Mouse (Mus musculus) forebrain, embryonic 11.5 days (tissue): ENCODE results near the gene Igf2bp2. TPM values are rescaled to one million over a fixed set of nuclear protein-coding genes. Genes with fewer than 3 reads are reported as not detected.

Source experiments
- ATAC-seq: fragments of 200-750 bp; cut with Nextera tagmentation; replicated peaks from 2 replicates; pipeline ENCODE4 v1.8.0; 2017; ENCODE audit warnings: moderate TSS enrichment; ENCODE audit not compliant: low FRiP score
- DNase-seq: peaks from one replicate; pipeline ENCODE4 v3.0.0-alpha.2; 2017; ENCODE audit warnings: low spot score
- H3K27ac ChIP-seq: fragments of 300-500 bp; sonication (generic); 2 replicates; pipeline ENCODE4 v1.5.1; 2014; ENCODE audit warnings: low read depth, low read length
- H3K27me3 ChIP-seq: fragments of 300-500 bp; sonication (generic); 2 replicates; pipeline ENCODE4 v1.6.1; 2014; ENCODE audit warnings: mild to moderate bottlenecking, low read length, mixed read lengths; ENCODE audit not compliant: control insufficient read depth, insufficient read depth
- H3K36me3 ChIP-seq: fragments of 300-500 bp; sonication (generic); 2 replicates; pipeline ENCODE4 v1.6.1; 2014; ENCODE audit warnings: mild to moderate bottlenecking, low read length, moderate library complexity, mixed read lengths; ENCODE audit not compliant: control insufficient read depth, insufficient read depth
- H3K4me1 ChIP-seq: fragments of 300-500 bp; sonication (generic); replicated peaks from 2 replicates; pipeline ENCODE4 v1.6.1; 2014; ENCODE audit warnings: low read length, mixed read lengths; ENCODE audit not compliant: control insufficient read depth, insufficient read depth
- H3K4me2 ChIP-seq: fragments of 300-500 bp; sonication (generic); 2 replicates; pipeline ENCODE4 v1.6.1; 2014; ENCODE audit warnings: low read depth, mild to moderate bottlenecking, low read length, moderate library complexity, mixed read lengths; ENCODE audit not compliant: severe bottlenecking
- H3K4me3 ChIP-seq: fragments of 300-500 bp; sonication (generic); 2 replicates; pipeline ENCODE4 v1.5.1; 2014; ENCODE audit warnings: low read depth, low read length
- H3K9ac ChIP-seq: fragments of 300-500 bp; sonication (generic); 2 replicates; pipeline ENCODE4 v1.6.1; 2014; ENCODE audit warnings: low read length
- H3K9me3 ChIP-seq: fragments of 300-500 bp; sonication (generic); 2 replicates; pipeline ENCODE4 v1.6.1; 2016; ENCODE audit warnings: low read length, mixed read lengths; ENCODE audit not compliant: control insufficient read depth
- WGBS: fragments of 180-500 bp; shearing (Covaris S2); extraction: QIAGEN DNeasy Blood & Tissue Kit; methylation state at CpG from one replicate; pipeline ENCODE4 v1.1.7; 2014; 5-methylcytosine and 5-hydroxymethylcytosine counted together
- polyA plus RNA-seq: library from polyadenylated mRNA; unstranded; fragments of >200 nt; fragmentation: Nextera tagmentation; extraction: Ambion mirVana; gene quantifications from 2 replicates; pipeline ENCODE4 v1.2.1, GENCODE M21; 2014

The Igf2bp2 gene
- polyA plus RNA-seq, 1 experiment from 2014 or later = 169 TPM

DNA sequence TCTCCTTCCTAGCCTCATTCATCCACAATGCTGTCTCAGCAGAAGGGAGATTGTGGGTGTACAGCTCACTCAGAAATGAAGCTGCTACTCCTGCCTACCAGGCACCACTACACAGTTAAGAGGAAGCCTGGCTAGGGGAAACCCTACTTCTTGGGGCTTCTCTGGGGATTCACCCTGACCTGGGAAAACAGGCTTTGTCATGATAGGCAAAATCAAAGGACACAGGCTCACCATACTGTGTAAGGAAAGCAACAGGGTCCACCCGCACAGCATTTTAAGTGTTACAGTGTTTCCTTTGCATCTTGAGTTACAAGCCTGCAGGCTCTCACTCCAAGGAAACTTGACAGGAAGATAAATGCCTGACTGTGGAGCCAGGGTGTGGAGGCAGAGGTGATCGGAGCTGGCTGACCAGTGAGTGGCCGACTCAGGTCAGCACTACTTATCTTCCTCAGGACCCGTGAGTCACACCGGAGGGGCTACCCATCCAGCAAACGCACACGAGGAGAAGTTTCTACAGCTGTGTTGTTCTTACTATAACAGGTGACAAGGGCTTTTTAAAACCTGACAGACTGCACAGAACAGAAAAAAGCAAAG is 38.7 kb downstream of the Igf2bp2 start:
- Histone ChIP-seq H3K36me3 (no peaks in the 10 kb centered on the region), H3K4me3 (no peak overlapping the region), H3K27me3 (no peaks in the 10 kb centered on the region), H3K4me1 (no peaks in the 10 kb centered on the region), H3K4me2 (no peak overlapping the region), H3K9ac (no peak overlapping the region), H3K9me3 (no peaks in the 10 kb centered on the region), H3K27ac (no peak overlapping the region)
- ATAC-seq = no peak
- 81% methylated on average over 7 of the region's 7 CpGs for WGBS
- DNase-seq = no peak

DNA sequence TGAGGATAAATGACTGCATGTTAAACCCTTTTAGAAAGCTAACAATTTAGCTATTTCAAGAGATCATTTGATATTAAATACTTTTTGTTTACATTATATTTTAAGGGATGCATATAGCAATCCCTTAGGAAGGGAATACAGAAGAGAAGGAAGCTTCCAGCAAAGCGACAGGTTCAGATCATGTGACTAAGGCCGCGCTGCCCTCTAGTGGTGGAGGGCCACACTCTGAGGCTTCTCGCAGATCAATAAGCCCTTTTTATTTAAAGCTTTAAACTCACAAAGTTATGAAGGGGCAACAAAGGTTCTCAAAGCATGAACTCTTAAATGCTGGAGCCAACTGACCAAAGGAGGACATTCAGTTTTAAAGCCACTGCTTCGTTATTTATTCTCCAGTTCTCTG is 39.4 kb downstream of the Igf2bp2 start:
- H3K9ac ChIP-seq = no peak overlapping the region
- 38% methylated on average over 5 of the region's 5 CpGs for WGBS
- ATAC-seq (no peak), DNase-seq (peak; percentile 68)
- H3K27ac ChIP-seq = no peak overlapping the region
- H3K27me3 ChIP-seq = no peaks in the 10 kb centered on the region
- no peaks in the 10 kb centered on the region for H3K36me3 ChIP-seq
- H3K4me1 ChIP-seq = no peaks in the 10 kb centered on the region
- no peak overlapping the region for H3K4me2 ChIP-seq
- H3K4me3 ChIP-seq = no peak overlapping the region
- H3K9me3 ChIP-seq = no peaks in the 10 kb centered on the region

DNA sequence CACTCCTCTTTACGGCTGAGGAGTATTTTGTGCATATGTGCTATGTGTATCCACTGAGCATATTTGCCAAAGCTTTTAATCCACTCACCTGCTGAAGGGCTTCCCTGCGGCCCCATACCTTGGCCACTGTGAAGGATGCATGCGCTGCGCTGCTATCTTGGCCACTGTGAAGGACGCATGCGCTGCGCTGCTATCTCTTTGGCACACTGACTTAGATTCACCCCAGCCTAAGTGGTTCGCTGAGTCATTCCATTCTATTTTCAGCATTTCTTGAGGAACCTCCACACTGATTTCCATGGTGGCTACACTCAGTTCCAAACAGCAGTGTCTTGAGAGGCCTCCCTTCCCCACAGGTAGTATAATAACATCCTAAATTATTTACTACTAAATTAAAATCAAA is 42.0 kb downstream of the Igf2bp2 start:
- DNase-seq = no peak
- ATAC-seq = no peak
- Histone ChIP-seq H3K9ac (no peak overlapping the region), H3K9me3 (no peaks in the 10 kb centered on the region), H3K27ac (no peak overlapping the region), H3K4me2 (no peak overlapping the region), H3K4me3 (no peak overlapping the region), H3K27me3 (no peaks in the 10 kb centered on the region), H3K36me3 (no peaks in the 10 kb centered on the region), H3K4me1 (no peaks in the 10 kb centered on the region)
- WGBS = 95% methylated on average over 8 of the region's 8 CpGs

DNA sequence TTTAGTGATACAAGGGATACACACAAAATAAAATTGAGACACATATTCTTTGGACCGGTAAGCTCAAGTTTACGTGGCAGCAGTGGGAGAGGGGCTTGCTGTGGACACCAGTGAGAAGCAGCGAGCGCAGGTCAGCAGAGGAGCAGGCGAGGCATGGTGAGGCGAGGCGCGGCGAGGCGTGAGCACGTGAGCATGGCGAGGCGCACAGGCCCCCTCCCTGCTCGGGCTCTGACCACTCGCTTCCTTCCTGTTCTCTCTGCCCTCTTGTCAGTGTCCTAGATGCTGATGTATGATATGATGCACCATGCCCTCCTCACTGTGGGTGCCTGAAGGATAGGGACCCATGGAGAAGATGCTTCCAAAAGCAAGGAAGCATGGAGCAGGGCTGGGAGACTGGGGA is 43.6 kb downstream of the Igf2bp2 start:
- Histone ChIP-seq H3K4me1 (no peaks in the 10 kb centered on the region), H3K27ac (no peak overlapping the region), H3K4me3 (no peak overlapping the region), H3K36me3 (no peaks in the 10 kb centered on the region), H3K9ac (no peak overlapping the region), H3K4me2 (no peak overlapping the region), H3K9me3 (no peaks in the 10 kb centered on the region), H3K27me3 (no peaks in the 10 kb centered on the region)
- 98% methylated on average over 15 of the region's 15 CpGs for WGBS
- ATAC-seq = no peak
- DNase-seq = no peak

DNA sequence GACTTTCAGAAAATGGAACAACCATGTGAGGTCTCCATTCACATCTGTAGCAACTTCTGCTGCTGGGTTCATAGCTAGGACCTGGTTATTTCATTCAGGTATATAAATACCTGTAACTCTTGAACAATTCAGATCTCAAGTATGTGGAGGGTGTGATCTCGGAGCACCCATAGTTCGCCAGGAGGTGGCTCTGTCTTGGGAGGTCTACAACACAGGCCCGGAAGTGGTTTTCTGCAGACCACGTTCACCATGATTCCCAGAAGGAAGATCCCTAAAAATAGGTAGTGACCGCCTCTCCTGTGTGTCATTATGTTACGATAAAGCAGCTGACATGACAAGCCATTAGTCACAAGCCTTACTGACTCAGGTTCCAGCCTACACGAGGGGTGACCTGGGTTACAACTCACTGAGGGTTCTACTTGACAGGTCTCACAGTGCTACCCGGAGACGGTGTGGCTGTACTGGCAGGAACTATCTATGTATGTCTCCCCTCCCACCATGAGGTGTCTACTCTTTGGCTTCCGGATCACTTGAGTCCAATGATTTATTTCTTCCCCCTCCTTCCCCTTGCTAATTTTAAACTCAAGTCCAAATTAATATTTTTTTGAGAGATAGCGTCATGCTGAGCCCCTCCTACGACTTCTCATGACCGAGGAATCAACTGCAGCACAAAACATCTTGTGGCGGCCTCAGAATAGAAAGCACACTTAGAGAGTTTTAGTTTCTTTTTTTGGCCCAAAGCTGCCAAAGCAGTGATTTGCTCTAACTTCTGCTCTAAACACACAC is 44.2 kb downstream of the Igf2bp2 start:
- Histone ChIP-seq H3K9me3 (no peaks in the 10 kb centered on the region), H3K9ac (no peak overlapping the region), H3K4me1 (no peaks in the 10 kb centered on the region), H3K4me2 (no peak overlapping the region), H3K4me3 (no peak overlapping the region), H3K36me3 (no peaks in the 10 kb centered on the region), H3K27me3 (no peaks in the 10 kb centered on the region), H3K27ac (no peak overlapping the region)
- 94% methylated on average over 14 of the region's 14 CpGs for WGBS
- DNase-seq (no peak), ATAC-seq (no peak)

DNA sequence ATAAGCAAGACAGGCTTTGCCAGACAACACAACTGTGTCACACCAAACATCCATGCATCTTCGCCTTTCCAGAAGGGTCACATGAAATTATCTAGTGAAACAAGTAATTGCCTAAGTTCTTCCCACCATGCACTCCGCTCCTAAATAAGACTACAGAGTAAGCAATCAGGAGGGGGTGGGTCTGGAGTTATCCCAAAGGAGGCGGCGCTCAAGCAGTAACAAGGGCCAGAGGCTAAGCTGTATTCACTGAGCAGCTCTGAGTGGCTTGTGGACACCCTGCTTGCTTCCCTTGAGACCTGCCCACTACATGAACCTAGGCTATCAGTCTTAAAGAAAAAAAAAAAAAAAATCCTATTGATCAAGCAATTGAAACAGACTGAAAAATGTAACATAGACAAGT is 44.9 kb downstream of the Igf2bp2 start:
- Histone ChIP-seq H3K36me3 (no peaks in the 10 kb centered on the region), H3K4me2 (no peak overlapping the region), H3K4me3 (no peak overlapping the region), H3K27me3 (no peaks in the 10 kb centered on the region), H3K27ac (no peak overlapping the region), H3K9me3 (no peaks in the 10 kb centered on the region), H3K4me1 (no peaks in the 10 kb centered on the region), H3K9ac (no peak overlapping the region)
- ATAC-seq (no peak), DNase-seq (no peak)
- WGBS = 92% methylated on average over 4 of the region's 4 CpGs

DNA sequence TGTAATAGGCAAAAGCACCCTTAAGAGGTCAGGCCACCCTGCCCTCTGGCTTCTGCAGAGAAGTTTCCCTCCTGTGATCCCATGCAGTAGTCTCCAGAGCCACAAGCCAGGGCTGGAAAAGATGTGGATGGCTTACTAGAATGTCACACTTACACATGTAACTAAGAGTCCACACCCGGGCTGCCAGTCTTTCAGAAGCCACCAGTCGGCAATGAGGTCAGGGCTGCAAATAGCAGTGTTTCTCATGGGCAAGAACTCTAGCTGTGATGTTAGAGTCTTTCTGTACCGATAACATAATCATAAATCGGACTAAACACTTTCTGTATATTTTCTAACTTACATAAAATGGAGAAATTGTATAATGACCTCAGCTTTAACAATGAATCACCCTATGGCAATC is 46.4 kb downstream of the Igf2bp2 start:
- Histone ChIP-seq H3K4me3 (no peak overlapping the region), H3K4me1 (no peaks in the 10 kb centered on the region)
- 93% methylated on average over 4 of the region's 4 CpGs for WGBS

DNA sequence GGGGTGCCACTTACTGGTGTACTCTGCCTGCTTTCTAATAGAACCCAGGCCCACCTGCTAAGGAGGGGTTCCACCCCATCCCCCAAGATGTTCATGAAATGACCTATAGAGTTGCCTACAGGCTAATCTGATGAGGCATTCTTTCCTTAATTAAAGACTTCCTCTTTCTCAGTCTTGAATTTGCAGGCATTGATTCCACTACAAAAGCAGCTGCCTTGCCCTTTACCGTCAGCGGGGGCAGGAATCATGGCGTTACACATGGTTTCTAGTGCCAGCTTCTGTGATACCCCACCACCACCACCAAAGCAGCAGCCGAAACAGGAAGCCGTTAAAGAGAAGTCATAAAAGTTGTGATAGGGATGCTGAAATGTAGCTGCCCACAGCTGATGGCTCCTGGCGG is 47.0 kb downstream of the Igf2bp2 start:
- Histone ChIP-seq H3K27ac (no peak overlapping the region), H3K4me3 (no peak overlapping the region), H3K9ac (no peak overlapping the region), H3K4me1 (no peaks in the 10 kb centered on the region), H3K36me3 (no peaks in the 10 kb centered on the region), H3K4me2 (no peak overlapping the region), H3K9me3 (no peaks in the 10 kb centered on the region), H3K27me3 (no peaks in the 10 kb centered on the region)
- DNase-seq = no peak
- 82% methylated on average over 6 of the region's 6 CpGs for WGBS
- no peak for ATAC-seq

More for the DNA sequence above, 46.4 kb downstream of the Igf2bp2 start:
- no peaks in the 10 kb centered on the region for H3K27me3 ChIP-seq
- H3K36me3 ChIP-seq = no peaks in the 10 kb centered on the region
- DNase-seq (no peak), ATAC-seq (no peak)
- H3K27ac ChIP-seq = no peak overlapping the region
- H3K4me2 ChIP-seq = no peak overlapping the region
- H3K9ac ChIP-seq = no peak overlapping the region
- H3K9me3 ChIP-seq = no peaks in the 10 kb centered on the region

DNA sequence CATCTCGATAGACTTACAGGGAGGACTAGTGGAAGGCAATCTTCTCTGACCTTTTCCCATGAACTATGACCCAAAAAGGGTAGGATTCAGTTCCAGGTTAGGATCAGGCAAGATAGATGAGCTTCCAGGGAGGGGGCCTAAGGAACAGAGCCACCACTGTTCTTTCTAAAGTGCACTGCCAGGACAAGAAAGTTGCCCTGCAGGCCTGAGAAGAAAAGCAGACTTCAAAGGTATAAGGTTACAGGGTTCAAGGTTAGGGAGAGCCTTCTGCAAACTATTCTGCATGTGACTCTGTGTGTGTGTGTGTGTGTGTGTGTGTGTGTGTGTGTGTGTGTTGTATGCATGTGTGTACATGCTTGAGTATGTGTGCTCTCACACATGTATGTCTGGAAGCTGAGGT is 53.1 kb downstream of the Igf2bp2 start:
- ATAC-seq = no peak

More for the DNA sequence above, 53.1 kb downstream of the Igf2bp2 start:
- H3K9ac ChIP-seq = no peak overlapping the region
- no peak overlapping the region for H3K4me2 ChIP-seq
- no peak overlapping the region for H3K27ac ChIP-seq
- H3K9me3 ChIP-seq = no peaks in the 10 kb centered on the region
- no peaks in the 10 kb centered on the region for H3K27me3 ChIP-seq
- H3K4me3 ChIP-seq = no peak overlapping the region
- H3K4me1 ChIP-seq = no peaks in the 10 kb centered on the region
- no peaks in the 10 kb centered on the region for H3K36me3 ChIP-seq
- WGBS = 86% methylated on average over 1 of the region's 1 CpGs
- no peak for DNase-seq
